Comparison of ENCODE assay signal across 20 mouse cellular contexts in genomic region chr16:54279275-54279674, GRCm38 (mm10).
DNase-seq lines count a peak whose midpoint lies in the region; ATAC-seq and TF ChIP-seq lines count a peak whose summit lies in the region.
"Had no signal": no experiment of that assay in that cellular context is flagged by ENCODE, and none has a peak within 500 bp of the region (broad histone marks: within the 10 kb centered on the region; RNA-seq: fewer than 3 reads in every experiment).

No protein-coding gene starts in this region.

- H3K4me2 ChIP-seq in embryonic facial prominence, embryonic 14.5 days (ENCODE audit: low read depth, low read length), result no peak overlapping the region

- no peaks in the 10 kb centered on the region for H3K79me2 ChIP-seq in MEL (ENCODE audit: control insufficient read depth, insufficient read depth, low read length, poor library complexity)

- ATAC-seq in embryonic facial prominence, embryonic 14.5 days (ENCODE audit: low read depth), result no peak
- ATAC-seq: activated CD4-positive, CD25-positive, alpha-beta regulatory T cell, adult 4 months; CD4-positive, CD25-positive, alpha-beta regulatory T cell, adult 4 months; Patski had no signal

- H3K36me3 ChIP-seq in embryonic facial prominence, embryonic 14.5 days (ENCODE audit: control insufficient read depth, insufficient read depth, low read length), result no peaks in the 10 kb centered on the region
- no peaks in the 10 kb centered on the region for H3K36me3 ChIP-seq in embryonic facial prominence, embryonic 10.5 days (replicated peaks)
- H3K36me3 ChIP-seq in MEL (ENCODE audit: control insufficient read depth in 1 of 2, insufficient read depth in 2 of 2, low read length in 2 of 2), result peaks cover 0 to 2% of the 10 kb centered on the region in 2 experiments; a peak in 1 of 4 replicates
- H3K36me3 ChIP-seq: G1E had no signal

- no peak for TF ChIP-seq CTCF in MEL (IDR thresholded peaks at IDR 0.05 in 2 of 3, conservative IDR thresholded peaks at IDR 0.05 in 1 of 3; ENCODE audit: control insufficient read depth in 1 of 3, insufficient read depth in 1 of 3, low read depth in 2 of 3, low read length in 3 of 3, poor library complexity in 1 of 3, severe bottlenecking in 1 of 3)

- no peaks in the 10 kb centered on the region for H3K9me3 ChIP-seq in embryonic facial prominence, embryonic 14.5 days (ENCODE audit: control insufficient read depth, low read length)
- H3K9me3 ChIP-seq in embryonic facial prominence, embryonic 10.5 days, result no peaks in the 10 kb centered on the region
- no peaks in the 10 kb centered on the region for H3K9me3 ChIP-seq in MEL (replicated peaks; ENCODE audit: insufficient read depth, low read length)
- H3K9me3 ChIP-seq: G1E had no signal

- TF ChIP-seq EP300 in MEL (IDR thresholded peaks at IDR 0.05; ENCODE audit: low read depth in 1 of 2, low read length in 2 of 2), result peak; percentile 8 to 55; a peak in 1 of 4 replicates

- H3K27ac ChIP-seq in embryonic facial prominence, embryonic 14.5 days (replicated peaks; ENCODE audit: low read depth, low read length), result no peak overlapping the region
- no peak overlapping the region for H3K27ac ChIP-seq in embryonic facial prominence, embryonic 10.5 days (replicated peaks)
- H3K27ac ChIP-seq in MEL (ENCODE audit: control insufficient read depth, low read depth, low read length), result no peak overlapping the region

- DNase-seq in embryonic facial prominence, embryonic 14.5 days (ENCODE audit: low spot score), result peak; percentile 5
- no peak for DNase-seq in embryonic facial prominence, embryonic 10.5 days (ENCODE audit: low spot score)
- DNase-seq in MEL (ENCODE audit: low read depth, low spot score), result peak; percentile 3
- no peak for DNase-seq in heart, adult 18-20 months
- DNase-seq: adrenal gland, adult 2 months; adrenal gland, adult 8-10 months; adrenal gland, postnatal 10 days; adrenal gland, postnatal 14 days; adrenal gland, postnatal 25 days; adrenal gland, postnatal 36 days; B cell, adult 2 months; cerebellum, adult 11 months; cerebellum, adult 11-12 months; cerebellum, adult 18-20 months; cerebellum, adult 2 months had no signal

- H3K4me3 ChIP-seq in embryonic facial prominence, embryonic 14.5 days (ENCODE audit: low read depth, low read length), result no peak overlapping the region
- H3K4me3 ChIP-seq in embryonic facial prominence, embryonic 10.5 days, result no peak overlapping the region
- no peak overlapping the region for H3K4me3 ChIP-seq in MEL (ENCODE audit: control insufficient read depth in 1 of 2, insufficient read depth in 1 of 2, low read depth in 2 of 2, low read length in 2 of 2)

- TF ChIP-seq POLR2A in MEL (IDR thresholded peaks at IDR 0.05; ENCODE audit: control insufficient read depth in 1 of 2, insufficient read depth in 1 of 2, low read depth in 1 of 2, low read length in 2 of 2, poor library complexity in 1 of 2), result no peak

- TF ChIP-seq RAD21 in MEL (IDR thresholded peaks at IDR 0.05; ENCODE audit: low read depth, low read length), result no peak

- no peaks in the 10 kb centered on the region for H3K27me3 ChIP-seq in embryonic facial prominence, embryonic 14.5 days (replicated peaks; ENCODE audit: control insufficient read depth, insufficient read depth, low read length)
- no peaks in the 10 kb centered on the region for H3K27me3 ChIP-seq in embryonic facial prominence, embryonic 10.5 days (replicated peaks; ENCODE audit: low read depth, poor library complexity, severe bottlenecking)
- no peaks in the 10 kb centered on the region for H3K27me3 ChIP-seq in MEL (ENCODE audit: control insufficient read depth in 1 of 2, insufficient read depth in 2 of 2, low read length in 2 of 2)
- H3K27me3 ChIP-seq: CH12.LX, Patski had no signal

- no peaks in the 10 kb centered on the region for H3K4me1 ChIP-seq in embryonic facial prominence, embryonic 14.5 days (ENCODE audit: control insufficient read depth, insufficient read depth, low read length)
- no peaks in the 10 kb centered on the region for H3K4me1 ChIP-seq in embryonic facial prominence, embryonic 10.5 days
- no peaks in the 10 kb centered on the region for H3K4me1 ChIP-seq in MEL (ENCODE audit: control insufficient read depth in 1 of 2, insufficient read depth in 2 of 2, low read length in 2 of 2)

- no peak overlapping the region for H3K9ac ChIP-seq in embryonic facial prominence, embryonic 14.5 days (ENCODE audit: low read depth, low read length)
- no peak overlapping the region for H3K9ac ChIP-seq in MEL (ENCODE audit: control insufficient read depth, low read depth, low read length, poor library complexity, severe bottlenecking)

TF ChIP-seq in MEL, 35 proteins besides CTCF, POLR2A, EP300 and RAD21:
- TF ChIP-seq ZKSCAN1 (IDR thresholded peaks at IDR 0.05; ENCODE audit: low read depth, low read length), result no peak
- no peak for TF ChIP-seq ZNF384 (IDR thresholded peaks at IDR 0.05; ENCODE audit: low read depth, low read length)
- peak; percentile 56; the same call in 1 of the 2 replicates for TF ChIP-seq RCOR1 (IDR thresholded peaks at IDR 0.05; ENCODE audit: low read depth, low read length)
- TF ChIP-seq MAFK (IDR thresholded peaks at IDR 0.05; ENCODE audit: borderline replicate concordance, low read depth, low read length), result peak; percentile 35; the same call in 1 of the 2 replicates
- TF ChIP-seq ETS1 (IDR thresholded peaks at IDR 0.05; ENCODE audit: low read depth, low read length), result peak; percentile 56; the same call in 1 of the 2 replicates
TF ChIP-seq in MEL: peak in this region for 3.

Comparison
In these comparisons a context has a peak if more than half of its experiments do, and no peak if none do; other contexts are left out.
1. DNase-seq: peak in embryonic facial prominence, embryonic 14.5 days (single experiment) and MEL (single experiment); none in embryonic facial prominence, embryonic 10.5 days (single experiment) and heart, adult 18-20 months (0 of 2).